Mouse (Mus musculus) megakaryocyte, embryonic 14.5 days (primary cell): Measurements from ENCODE around the gene Pde12.

Experiments
- FLI1 ChIP-seq: IDR thresholded peaks from 2 replicates; pipeline ENCODE4 v1.6.1; 2012; ENCODE audit warnings: low read length, inconsistent platforms, mixed read lengths
- GATA1 ChIP-seq: IDR thresholded peaks from 3 replicates; pipeline ENCODE4 v1.6.1; 2012; ENCODE audit warnings: mixed read lengths, low read length, inconsistent platforms, borderline replicate concordance

GRCm38 (mm10) chr14:26662488-26662887 is 7.2 kb downstream of the Pde12 start:
- TF ChIP-seq GATA1 (no peak), FLI1 (no peak)
